Mouse (Mus musculus) bone marrow, adult 2 months (tissue): ENCODE results near the gene Pim1.

ENCODE experiments used
- CTCF ChIP-seq: fragments of 200-500 bp; IDR thresholded peaks from 2 replicates; pipeline ENCODE4 v1.5.1; 2011; ENCODE audit warnings: low read length, control low read depth; ENCODE audit not compliant: control insufficient read depth, insufficient read depth
- POLR2A ChIP-seq: fragments of 200-500 bp; IDR thresholded peaks from 2 replicates; pipeline ENCODE4 v1.6.1; 2011; ENCODE audit warnings: low read depth, mild to moderate bottlenecking, control low read depth, low read length, borderline replicate concordance; ENCODE audit not compliant: control insufficient read depth

GRCm38 (mm10) chr17:29503700-29504099 lies 13.1 kb downstream of the Pim1 start:
- no peak for TF ChIP-seq POLR2A
- TF ChIP-seq CTCF, result peak; percentile 24; the same call in 1 of the 2 replicates
